Mouse (Mus musculus) neutrophil, adult 5-6 weeks (primary cell): ENCODE data around the gene Vdr. TPM values are rescaled to one million over a fixed set of nuclear protein-coding genes. Genes with fewer than 3 reads are reported as not detected.
A peak's percentile ranks its signal among the peaks of the same experiment; 100 is the strongest.

ENCODE experiments used
- ATAC-seq: fragments of 151-379, 151-347 bp; 2 replicates; pipeline ENCODE4 v1.8.0; 2017; ENCODE audit warnings: mild to moderate bottlenecking, moderate TSS enrichment; ENCODE audit not compliant: insufficient number of reproducible peaks, poor library complexity, low FRiP score, severe bottlenecking; ENCODE audit errors: extremely low read depth
- total RNA-seq: library from RNA; stranded (forward); fragments of 200-1000 nt; gene quantifications from 2 replicates; pipeline ENCODE4 v1.2.3, GENCODE M21; 2017

Gene Vdr
- total RNA-seq, 1 experiment from 2014 or later: 0.23 TPM

- no peak for ATAC-seq
These were observed 16.6 kb upstream of the Vdr start for GRCm38 (mm10) chr15:97927018-97927417.

- ATAC-seq: no peak
These were observed 12.0 kb upstream of the Vdr start for GRCm38 (mm10) chr15:97922421-97922820.

- no peak for ATAC-seq
These were observed 11.4 kb upstream of the Vdr start for GRCm38 (mm10) chr15:97921796-97922195.

- ATAC-seq: no peak
These were observed 9.9 kb upstream of the Vdr start for GRCm38 (mm10) chr15:97920306-97920705.

- no peak for ATAC-seq
These were observed 8.8 kb upstream of the Vdr start for GRCm38 (mm10) chr15:97919217-97919616.

- no peak for ATAC-seq
These were observed 7.6 kb upstream of the Vdr start for GRCm38 (mm10) chr15:97917994-97918393.

- no peak for ATAC-seq
These were observed 3.9 kb upstream of the Vdr start for GRCm38 (mm10) chr15:97914331-97914747.

GRCm38 (mm10) chr15:97907801-97908751 is 2.4 kb downstream of the Vdr start:
- ATAC-seq: peak; percentile 52; the same call in 1 of the 2 replicates

GRCm38 (mm10) chr15:97907202-97907601 is 3.2 kb downstream of the Vdr start:
- no peak for ATAC-seq

- no peak for ATAC-seq
These were observed 5.1 kb downstream of the Vdr start for GRCm38 (mm10) chr15:97905281-97905680.

- no peak for ATAC-seq
These were observed 6.0 kb downstream of the Vdr start for GRCm38 (mm10) chr15:97904339-97904991.

GRCm38 (mm10) chr15:97903261-97904009 is 7.0 kb downstream of the Vdr start:
- no peak for ATAC-seq

- no peak for ATAC-seq
These were observed 9.4 kb downstream of the Vdr start for GRCm38 (mm10) chr15:97900991-97901390.

- ATAC-seq: no peak
These were observed 10.0 kb downstream of the Vdr start for GRCm38 (mm10) chr15:97900336-97900912.

GRCm38 (mm10) chr15:97899714-97900113 is 10.7 kb downstream of the Vdr start:
- no peak for ATAC-seq

GRCm38 (mm10) chr15:97898791-97899190 is 11.6 kb downstream of the Vdr start:
- ATAC-seq: no peak

- ATAC-seq: no peak
These were observed 13.4 kb downstream of the Vdr start for GRCm38 (mm10) chr15:97896861-97897654.

GRCm38 (mm10) chr15:97896347-97896746 is 14.1 kb downstream of the Vdr start:
- no peak for ATAC-seq
